Comparison of ENCODE assay signal across 10 mouse cellular contexts in the genomic region with DNA sequence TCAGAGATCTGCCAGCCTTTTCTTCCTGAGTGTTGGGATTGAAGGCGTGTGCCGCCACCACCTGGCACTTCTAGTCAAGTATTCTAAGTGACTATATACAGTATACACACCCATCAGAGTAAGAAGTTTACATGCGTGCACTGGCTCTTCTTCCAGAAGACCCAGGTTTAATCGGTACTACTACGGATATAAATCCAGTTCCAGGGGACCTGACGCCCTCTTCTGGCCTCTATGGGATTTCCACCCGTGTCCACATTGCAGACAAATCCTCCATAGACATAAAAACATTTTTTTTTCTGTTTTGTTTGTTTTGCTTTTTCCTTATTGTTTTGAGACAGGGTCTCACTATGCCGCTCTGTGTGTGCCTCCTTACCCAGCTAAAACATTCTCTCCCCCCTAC. TPM values are rescaled to one million over a fixed set of nuclear protein-coding genes. Genes with fewer than 3 reads are reported as not detected.
DNase-seq lines count a peak whose midpoint lies in the region; ATAC-seq and TF ChIP-seq lines count a peak whose summit lies in the region.
"Had no signal": no experiment of that assay in that cellular context is flagged by ENCODE, and none has a peak within 500 bp of the region (broad histone marks: within the 10 kb centered on the region; RNA-seq: fewer than 3 reads in every experiment).

No protein-coding gene starts in this region.

- WGBS in midbrain, embryonic 14.5 days: 30% methylated on average over 8 of the region's 8 CpGs
- 32% methylated on average over 8 of the region's 8 CpGs for WGBS in midbrain, embryonic 13.5 days
- 26% methylated on average over 8 of the region's 8 CpGs for WGBS in hindbrain, postnatal 0 days

- H3K4me1 ChIP-seq in midbrain, embryonic 14.5 days (ENCODE audit: control insufficient read depth, insufficient read depth, low read length): peaks cover 12% of the 10 kb centered on the region
- peaks cover 18% of the 10 kb centered on the region for H3K4me1 ChIP-seq in midbrain, embryonic 13.5 days (replicated peaks)
- no peaks in the 10 kb centered on the region for H3K4me1 ChIP-seq in hindbrain, postnatal 0 days (ENCODE audit: insufficient read depth, low read length)

- H3K4me3 ChIP-seq in midbrain, embryonic 14.5 days (replicated peaks; ENCODE audit: low read depth, low read length): no peak overlapping the region
- no peak overlapping the region for H3K4me3 ChIP-seq in midbrain, embryonic 13.5 days (replicated peaks)
- no peak overlapping the region for H3K4me3 ChIP-seq in hindbrain, postnatal 0 days (ENCODE audit: low read length)

- DNase-seq in cerebellum, postnatal 14 days: peak; percentile 33 to 45
- DNase-seq in midbrain, embryonic 14.5 days: peak; percentile 61
- peak; percentile 56 for DNase-seq in hindbrain, postnatal 0 days (ENCODE audit: low spot score)
- DNase-seq in retina, embryonic 14.5 days (ENCODE audit: low spot score): peak; percentile 60
- no peak for DNase-seq in left cerebral cortex, postnatal 36 days (ENCODE audit: low spot score in 2 of 2)
- DNase-seq in frontal cortex, postnatal 25 days (ENCODE audit: low spot score in 2 of 2): no peak
- DNase-seq: thymus, adult 2 months had no signal

- TF ChIP-seq CTCF in hindbrain, postnatal 0 days (IDR thresholded peaks at IDR 0.05; ENCODE audit: low read depth): peak; percentile 55

- no peaks in the 10 kb centered on the region for H3K9me3 ChIP-seq in midbrain, embryonic 14.5 days (ENCODE audit: control insufficient read depth, low read length)
- no peaks in the 10 kb centered on the region for H3K9me3 ChIP-seq in midbrain, embryonic 13.5 days
- H3K9me3 ChIP-seq in hindbrain, postnatal 0 days (ENCODE audit: low read length): no peaks in the 10 kb centered on the region

- H3K36me3 ChIP-seq in midbrain, embryonic 14.5 days (ENCODE audit: control insufficient read depth, insufficient read depth, low read length): peaks cover 25% of the 10 kb centered on the region
- peaks cover 17% of the 10 kb centered on the region for H3K36me3 ChIP-seq in midbrain, embryonic 13.5 days
- 0 out of 2 replicates have a peak, but pooled peaks cover 7% of the 10 kb centered on the region for H3K36me3 ChIP-seq in hindbrain, postnatal 0 days (ENCODE audit: insufficient read depth, low read length)

- no peak overlapping the region for H3K27ac ChIP-seq in midbrain, embryonic 14.5 days (replicated peaks; ENCODE audit: low read depth, low read length)
- H3K27ac ChIP-seq in midbrain, embryonic 13.5 days: no peak overlapping the region
- no peak overlapping the region for H3K27ac ChIP-seq in hindbrain, postnatal 0 days

- no peak overlapping the region for H3K4me2 ChIP-seq in midbrain, embryonic 14.5 days (ENCODE audit: low read length)
- no peak overlapping the region for H3K4me2 ChIP-seq in midbrain, embryonic 13.5 days (replicated peaks)
- H3K4me2 ChIP-seq in hindbrain, postnatal 0 days (ENCODE audit: low read depth, low read length): no peak overlapping the region

- H3K9ac ChIP-seq in midbrain, embryonic 14.5 days (replicated peaks; ENCODE audit: low read length): no peak overlapping the region
- no peak overlapping the region for H3K9ac ChIP-seq in midbrain, embryonic 13.5 days (replicated peaks)
- no peak overlapping the region for H3K9ac ChIP-seq in hindbrain, postnatal 0 days (replicated peaks; ENCODE audit: low read length)

- intact Hi-C loops in left cerebral cortex, postnatal 36 days (cut with DNase I): no loop called here

- no peaks in the 10 kb centered on the region for H3K27me3 ChIP-seq in midbrain, embryonic 14.5 days (ENCODE audit: control insufficient read depth, insufficient read depth, low read length)
- no peaks in the 10 kb centered on the region for H3K27me3 ChIP-seq in midbrain, embryonic 13.5 days
- no peaks in the 10 kb centered on the region for H3K27me3 ChIP-seq in hindbrain, postnatal 0 days (ENCODE audit: insufficient read depth, low read length)

- no peak for ATAC-seq in cerebellum, adult (ENCODE audit: insufficient number of reproducible peaks, low FRiP score, low TSS enrichment)
- no peak for ATAC-seq in midbrain, embryonic 14.5 days (ENCODE audit: low FRiP score, low TSS enrichment)
- no peak for ATAC-seq in midbrain, embryonic 13.5 days
- ATAC-seq in hindbrain, postnatal 0 days: no peak

RNA-seq across cellular contexts. Expression of gene Hspa1b, which starts 11.4 kb away (rescaled TPM):
- polyA plus RNA-seq in midbrain, embryonic 14.5 days (2014; fragmentation: Nextera tagmentation; extraction: Ambion mirVana): 0.17 and 0.53 TPM in 2 replicates
- 0.10 and 0.11 TPM in 2 replicates for polyA plus RNA-seq in midbrain, embryonic 13.5 days (2015; fragmentation: Nextera tagmentation; extraction: Ambion mirVana)
- 15.2 and 20.4 TPM in 2 replicates for total RNA-seq in hindbrain, postnatal 0 days (2014; rRNA removed)
- polyA plus RNA-seq in hindbrain, postnatal 0 days (2015; fragmentation: Nextera tagmentation; extraction: Ambion mirVana): 0.51 and 0.55 TPM in 2 replicates
- total RNA-seq in left cerebral cortex, postnatal 36 days (2021): 10 to 100 TPM; 12.9 to 23.4 TPM

RNA-seq across cellular contexts. Expression of gene Neu1, which starts 16.6 kb away (rescaled TPM):
- polyA plus RNA-seq in midbrain, embryonic 14.5 days (2014; fragmentation: Nextera tagmentation; extraction: Ambion mirVana): 25.1 and 28.2 TPM in 2 replicates
- polyA plus RNA-seq in midbrain, embryonic 13.5 days (2015; fragmentation: Nextera tagmentation; extraction: Ambion mirVana): 25.5 and 25.9 TPM in 2 replicates
- total RNA-seq in hindbrain, postnatal 0 days (2014; rRNA removed): 50.9 and 93.9 TPM in 2 replicates
- polyA plus RNA-seq in hindbrain, postnatal 0 days (2015; fragmentation: Nextera tagmentation; extraction: Ambion mirVana): 42.9 and 43.1 TPM in 2 replicates
- total RNA-seq in left cerebral cortex, postnatal 36 days (2021): 10 to 100 TPM; 43.8 to 47.2 TPM

RNA-seq across cellular contexts. Expression of gene Gm20481, which starts 22.1 kb away (rescaled TPM):
- polyA plus RNA-seq in midbrain, embryonic 14.5 days (2014; fragmentation: Nextera tagmentation; extraction: Ambion mirVana): 1.1 and 2.3 TPM in 2 replicates
- not detected in 2 replicates for polyA plus RNA-seq in midbrain, embryonic 13.5 days (2015; fragmentation: Nextera tagmentation; extraction: Ambion mirVana)
- total RNA-seq in hindbrain, postnatal 0 days (2014; rRNA removed): not detected in 2 replicates
- polyA plus RNA-seq in hindbrain, postnatal 0 days (2015; fragmentation: Nextera tagmentation; extraction: Ambion mirVana): not detected in 2 replicates
- not detected for total RNA-seq in left cerebral cortex, postnatal 36 days (2021)
- total RNA-seq: layer of hippocampus, postnatal 10 days had no signal
- polyA plus RNA-seq: thymus, adult 2 months had no signal

RNA-seq across cellular contexts. Expression of gene Hspa1a, which starts 24.4 kb away (rescaled TPM):
- 5.6 and 8.1 TPM in 2 replicates for polyA plus RNA-seq in midbrain, embryonic 14.5 days (2014; fragmentation: Nextera tagmentation; extraction: Ambion mirVana)
- polyA plus RNA-seq in midbrain, embryonic 13.5 days (2015; fragmentation: Nextera tagmentation; extraction: Ambion mirVana): 2.8 and 2.9 TPM in 2 replicates
- total RNA-seq in hindbrain, postnatal 0 days (2014; rRNA removed): 25.0 and 29.0 TPM in 2 replicates
- polyA plus RNA-seq in hindbrain, postnatal 0 days (2015; fragmentation: Nextera tagmentation; extraction: Ambion mirVana): 13.6 and 14.7 TPM in 2 replicates
- total RNA-seq in left cerebral cortex, postnatal 36 days (2021): 10 to 100 TPM; 11.9 to 13.7 TPM

RNA-seq across cellular contexts. Expression of gene Hspa1l, which starts 24.9 kb away (rescaled TPM):
- 1.6 and 2.3 TPM in 2 replicates for polyA plus RNA-seq in midbrain, embryonic 14.5 days (2014; fragmentation: Nextera tagmentation; extraction: Ambion mirVana)
- polyA plus RNA-seq in midbrain, embryonic 13.5 days (2015; fragmentation: Nextera tagmentation; extraction: Ambion mirVana): 0.55 and 1.5 TPM in 2 replicates
- total RNA-seq in hindbrain, postnatal 0 days (2014; rRNA removed): 0.99 and 1.4 TPM in 2 replicates
- polyA plus RNA-seq in hindbrain, postnatal 0 days (2015; fragmentation: Nextera tagmentation; extraction: Ambion mirVana): 0.76 TPM in 2 replicates
- total RNA-seq in left cerebral cortex, postnatal 36 days (2021): under 1 TPM in 1 of 2 experiments, not detected in 1; 0.32 TPM

Comparison
In these comparisons a context has a peak if more than half of its experiments do, and no peak if none do; other contexts are left out.
1. DNase-seq: peak in cerebellum, postnatal 14 days (2 of 2), midbrain, embryonic 14.5 days (single experiment), hindbrain, postnatal 0 days (single experiment) and retina, embryonic 14.5 days (single experiment); none in left cerebral cortex, postnatal 36 days (0 of 2) and frontal cortex, postnatal 25 days (0 of 2).